Mouse (Mus musculus): ENCODE measurements around the gene Slc9b1. TPM values are rescaled to one million over a fixed set of nuclear protein-coding genes. Genes with fewer than 3 reads are reported as not detected.

The Slc9b1 gene
- 0.22 and 0.45 TPM in 2 replicates for polyA plus RNA-seq (2014; fragmentation: Nextera tagmentation; extraction: Ambion mirVana)

DNA sequence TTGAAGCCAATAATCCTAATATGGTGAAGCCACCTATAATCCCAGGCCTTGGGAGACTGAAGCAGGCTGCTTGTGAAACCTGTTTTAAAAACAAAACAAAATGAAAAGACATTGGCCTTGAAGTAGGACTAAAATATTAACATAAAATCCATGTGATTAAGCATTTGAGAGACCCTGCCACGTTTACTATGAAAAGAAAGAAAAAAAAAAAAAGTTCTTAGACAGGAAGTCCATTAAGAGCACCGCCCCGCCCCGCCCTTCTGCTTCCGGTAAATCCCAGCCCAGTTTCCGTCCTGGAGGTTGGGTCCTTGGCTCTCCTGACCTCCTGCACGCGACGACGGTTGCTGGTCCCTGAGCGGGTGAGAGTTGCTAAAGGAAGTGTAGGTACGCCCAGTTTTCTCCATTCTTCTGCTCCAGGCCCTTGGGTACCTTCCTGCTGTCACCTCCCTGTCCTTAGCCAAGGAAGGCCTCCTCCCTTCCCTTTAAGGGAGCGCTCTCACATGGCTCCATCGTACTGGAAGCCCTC, at the start of gene Slc9b1:
TSS of gene Slc9b1 (plus strand) at position 291 of the 526 bp plus-strand sequence.
- Histone ChIP-seq H3K27ac (ENCODE audit: low read depth) (no peak within 1 kb of the TSS), H3K9ac (ENCODE audit: low read length) (no peak within 1 kb of the TSS), H3K36me3 (ENCODE audit: control insufficient read depth, insufficient read depth, low read length) (no peaks in the 10 kb centered on the region), H3K4me2 (ENCODE audit: low read length) (no peak within 1 kb of the TSS), H3K4me1 (replicated peaks; ENCODE audit: control insufficient read depth, insufficient read depth, low read length) (no peaks in the 10 kb centered on the region), H3K27me3 (replicated peaks; ENCODE audit: control insufficient read depth, insufficient read depth, low read length) (no peaks in the 10 kb centered on the region), H3K9me3 (ENCODE audit: control insufficient read depth, low read length) (no peaks in the 10 kb centered on the region), H3K4me3 (ENCODE audit: low read depth, low read length) (no peak within 1 kb of the TSS)
- DNase-seq (ENCODE audit: low spot score) (no peak), ATAC-seq (replicated peaks; ENCODE audit: low FRiP score, low TSS enrichment, low read depth) (no peak)
- 78% methylated on average over 14 of the region's 14 CpGs for WGBS

DNA sequence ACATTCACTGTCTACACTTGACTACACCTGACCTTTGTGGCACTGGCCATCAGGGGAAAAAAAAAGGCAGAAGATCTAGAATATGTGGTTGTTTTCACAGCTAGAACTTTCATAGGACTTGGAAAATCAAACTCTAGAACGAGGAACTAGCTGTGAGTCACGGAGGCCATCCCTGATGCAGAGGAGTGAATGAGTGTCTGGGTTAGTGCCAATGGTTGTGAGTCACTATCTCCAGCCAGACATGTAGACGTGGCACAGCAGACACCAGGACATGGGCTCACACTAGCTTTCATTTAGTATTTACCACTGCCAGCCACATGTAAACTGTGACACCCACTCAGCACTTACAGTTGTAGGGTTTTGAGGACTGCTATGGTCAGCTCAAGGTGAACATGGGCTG, 49.3 kb upstream of the Slc9b1 start:
- H3K27me3 ChIP-seq (replicated peaks; ENCODE audit: control insufficient read depth, insufficient read depth, low read length) = no peaks in the 10 kb centered on the region
- 75% methylated on average over 3 of the region's 3 CpGs for WGBS
- DNase-seq (ENCODE audit: low spot score) = no peak

DNA sequence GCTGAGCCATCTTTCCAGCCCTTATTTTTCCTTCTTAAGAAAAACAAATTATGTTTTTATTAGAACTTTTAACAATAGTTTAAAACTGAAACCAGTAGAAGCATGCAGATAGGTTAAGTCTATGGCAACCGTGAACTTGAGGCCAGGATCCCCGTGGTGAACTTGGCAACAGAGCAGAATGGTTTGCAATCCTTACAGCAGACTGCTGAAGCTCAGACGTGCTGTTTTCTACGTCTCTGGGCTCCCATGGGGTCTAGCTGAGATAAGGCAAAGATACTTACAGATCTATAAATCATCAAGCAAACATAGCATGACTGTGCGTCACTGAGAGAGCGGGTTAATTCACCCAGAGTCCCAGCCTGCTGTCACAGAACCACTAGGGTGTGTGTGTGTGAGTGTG, 47.7 kb upstream of the Slc9b1 start:
- Histone ChIP-seq H3K27me3 (replicated peaks; ENCODE audit: control insufficient read depth, insufficient read depth, low read length) (no peaks in the 10 kb centered on the region), H3K36me3 (ENCODE audit: control insufficient read depth, insufficient read depth, low read length) (no peaks in the 10 kb centered on the region), H3K9ac (ENCODE audit: low read length) (no peak overlapping the region), H3K4me2 (ENCODE audit: low read length) (no peak overlapping the region), H3K27ac (ENCODE audit: low read depth) (no peak overlapping the region), H3K4me1 (replicated peaks; ENCODE audit: control insufficient read depth, insufficient read depth, low read length) (no peaks in the 10 kb centered on the region), H3K4me3 (ENCODE audit: low read depth, low read length) (no peak overlapping the region), H3K9me3 (ENCODE audit: control insufficient read depth, low read length) (no peaks in the 10 kb centered on the region)
- 55% methylated on average over 6 of the region's 6 CpGs for WGBS
- DNase-seq (ENCODE audit: low spot score) (no peak), ATAC-seq (replicated peaks; ENCODE audit: low FRiP score, low TSS enrichment, low read depth) (no peak)

More for the DNA sequence above, 49.3 kb upstream of the Slc9b1 start:
- no peak for ATAC-seq (replicated peaks; ENCODE audit: low FRiP score, low TSS enrichment, low read depth)
- Histone ChIP-seq H3K27ac (ENCODE audit: low read depth) (no peak overlapping the region), H3K36me3 (ENCODE audit: control insufficient read depth, insufficient read depth, low read length) (no peaks in the 10 kb centered on the region), H3K4me1 (replicated peaks; ENCODE audit: control insufficient read depth, insufficient read depth, low read length) (no peaks in the 10 kb centered on the region), H3K4me2 (ENCODE audit: low read length) (no peak overlapping the region), H3K9ac (ENCODE audit: low read length) (no peak overlapping the region), H3K4me3 (ENCODE audit: low read depth, low read length) (no peak overlapping the region), H3K9me3 (ENCODE audit: control insufficient read depth, low read length) (no peaks in the 10 kb centered on the region)

DNA sequence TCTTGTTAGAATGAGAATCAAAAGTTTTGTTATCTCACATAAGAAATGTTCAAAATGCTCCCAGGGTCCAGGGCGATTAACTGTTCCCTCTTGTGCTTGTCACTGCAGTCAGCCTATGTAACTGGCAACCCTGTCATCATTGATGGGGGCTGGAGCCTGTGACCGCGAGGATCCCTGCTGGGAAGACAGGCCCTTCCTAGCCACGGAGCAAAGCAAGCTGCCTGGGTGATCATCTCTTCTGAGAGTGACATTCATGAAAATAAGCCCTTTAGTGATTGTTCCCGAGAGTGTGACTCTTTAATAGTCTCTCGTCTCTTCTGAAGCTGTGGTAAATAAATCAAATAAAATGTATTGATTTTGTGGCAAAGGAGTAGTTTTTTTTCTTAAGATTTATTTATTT, 43.8 kb upstream of the Slc9b1 start:
- Histone ChIP-seq H3K4me3 (ENCODE audit: low read depth, low read length) (no peak overlapping the region), H3K4me1 (replicated peaks; ENCODE audit: control insufficient read depth, insufficient read depth, low read length) (peaks cover 4% of the 10 kb centered on the region; the same call in 1 of the 2 replicates), H3K27ac (ENCODE audit: low read depth) (no peak overlapping the region), H3K9ac (ENCODE audit: low read length) (no peak overlapping the region), H3K9me3 (ENCODE audit: control insufficient read depth, low read length) (no peaks in the 10 kb centered on the region), H3K4me2 (ENCODE audit: low read length) (no peak overlapping the region), H3K36me3 (ENCODE audit: control insufficient read depth, insufficient read depth, low read length) (no peaks in the 10 kb centered on the region), H3K27me3 (replicated peaks; ENCODE audit: control insufficient read depth, insufficient read depth, low read length) (no peaks in the 10 kb centered on the region)
- WGBS = 44% methylated on average over 6 of the region's 6 CpGs
- no peak for DNase-seq (ENCODE audit: low spot score)
- ATAC-seq (replicated peaks; ENCODE audit: low FRiP score, low TSS enrichment, low read depth) = no peak

DNA sequence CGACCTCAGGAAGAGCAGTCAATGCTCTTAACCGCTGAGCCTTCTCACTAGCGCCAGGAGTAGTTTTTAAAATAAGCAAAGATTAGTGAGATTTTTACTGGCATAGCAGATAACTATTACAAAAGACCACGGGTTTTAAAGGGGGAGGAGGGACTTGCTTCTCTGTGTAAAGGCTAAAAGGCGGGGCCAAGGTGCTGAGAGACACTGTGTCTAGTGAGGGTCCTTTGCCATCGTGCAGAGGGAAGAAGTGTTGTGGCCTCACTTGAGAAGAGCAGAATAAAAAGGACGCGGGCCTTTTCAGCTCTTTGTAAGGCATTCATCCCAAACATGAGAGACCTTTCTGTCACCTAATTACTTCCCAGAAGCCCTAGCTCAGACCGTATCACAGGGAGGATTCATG, 43.3 kb upstream of the Slc9b1 start:
- H3K9me3 ChIP-seq (ENCODE audit: control insufficient read depth, low read length) = no peaks in the 10 kb centered on the region
- no peak overlapping the region for H3K4me2 ChIP-seq (ENCODE audit: low read length)
- H3K4me1 ChIP-seq (replicated peaks; ENCODE audit: control insufficient read depth, insufficient read depth, low read length) = peaks cover 4% of the 10 kb centered on the region; the same call in 1 of the 2 replicates
- H3K27me3 ChIP-seq (replicated peaks; ENCODE audit: control insufficient read depth, insufficient read depth, low read length) = no peaks in the 10 kb centered on the region
- H3K9ac ChIP-seq (ENCODE audit: low read length) = no peak overlapping the region
- H3K36me3 ChIP-seq (ENCODE audit: control insufficient read depth, insufficient read depth, low read length) = no peaks in the 10 kb centered on the region
- H3K27ac ChIP-seq (ENCODE audit: low read depth) = no peak overlapping the region
- ATAC-seq (replicated peaks; ENCODE audit: low FRiP score, low TSS enrichment, low read depth) (no peak), DNase-seq (ENCODE audit: low spot score) (no peak)
- no peak overlapping the region for H3K4me3 ChIP-seq (ENCODE audit: low read depth, low read length)
- WGBS = 31% methylated on average over 9 of the region's 9 CpGs

DNA sequence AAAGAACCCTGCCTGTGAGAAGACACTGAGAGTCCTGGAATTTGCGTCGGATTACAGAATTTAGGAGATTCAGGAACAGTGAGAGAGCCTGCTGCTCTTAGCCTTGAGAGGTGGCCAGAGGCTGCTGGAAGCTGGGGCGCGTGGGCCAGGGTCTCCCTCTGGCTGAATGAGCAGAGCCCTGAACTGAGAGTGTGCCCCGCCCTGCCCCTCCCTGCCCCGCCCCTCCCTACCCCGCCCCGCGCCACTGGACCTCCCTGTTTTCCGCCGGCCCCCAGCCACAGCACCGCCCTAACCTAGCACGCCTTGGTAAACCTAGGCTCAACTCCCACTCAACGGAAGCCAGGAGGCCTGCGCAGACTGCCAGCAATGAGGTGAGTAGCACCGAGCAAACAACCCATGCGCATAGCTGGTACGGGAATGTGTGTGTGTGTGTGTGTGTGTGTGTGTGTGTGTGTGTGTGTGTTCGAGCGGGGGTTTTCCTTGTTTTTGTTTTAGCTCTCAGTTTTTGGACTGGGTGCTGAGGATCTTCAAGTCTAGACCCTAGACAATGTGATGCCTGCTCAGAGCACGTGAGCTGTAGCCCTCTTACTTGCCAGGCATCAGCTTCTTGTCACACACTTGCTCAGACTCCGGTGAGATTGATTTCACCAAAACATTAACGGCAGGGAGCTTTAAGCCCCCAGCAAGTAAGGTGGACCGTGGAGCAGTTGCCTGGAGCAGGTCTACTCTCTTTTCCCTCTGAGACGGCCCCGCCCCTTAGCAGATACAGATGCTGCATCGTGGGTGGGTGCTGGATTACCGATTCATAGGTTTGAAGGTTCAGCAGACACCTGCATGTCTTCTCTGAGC, 40.2 kb upstream of the Slc9b1 start, which contains the start of gene Slc9b2:
TSS of gene Slc9b2 (plus strand) at position 290 of the 849 bp plus-strand sequence.
- DNase-seq (ENCODE audit: low spot score) = peak; percentile 57
- Histone ChIP-seq H3K4me1 (replicated peaks; ENCODE audit: control insufficient read depth, insufficient read depth, low read length) (peaks cover 4% of the 10 kb centered on the region; the same call in 1 of the 2 replicates), H3K36me3 (ENCODE audit: control insufficient read depth, insufficient read depth, low read length) (no peaks in the 10 kb centered on the region), H3K27me3 (replicated peaks; ENCODE audit: control insufficient read depth, insufficient read depth, low read length) (no peaks in the 10 kb centered on the region), H3K4me2 (ENCODE audit: low read length) (peak within 1 kb of the TSS; percentile 57), H3K9me3 (ENCODE audit: control insufficient read depth, low read length) (no peaks in the 10 kb centered on the region), H3K27ac (ENCODE audit: low read depth) (no peak within 1 kb of the TSS), H3K9ac (ENCODE audit: low read length) (peak within 1 kb of the TSS; percentile 8; the same call in 1 of the 2 replicates), H3K4me3 (ENCODE audit: low read depth, low read length) (peak within 1 kb of the TSS; percentile 25)
- peak; percentile 86 for ATAC-seq (replicated peaks; ENCODE audit: low FRiP score, low TSS enrichment, low read depth)
- 9% methylated on average over 27 of the region's 28 CpGs for WGBS

DNA sequence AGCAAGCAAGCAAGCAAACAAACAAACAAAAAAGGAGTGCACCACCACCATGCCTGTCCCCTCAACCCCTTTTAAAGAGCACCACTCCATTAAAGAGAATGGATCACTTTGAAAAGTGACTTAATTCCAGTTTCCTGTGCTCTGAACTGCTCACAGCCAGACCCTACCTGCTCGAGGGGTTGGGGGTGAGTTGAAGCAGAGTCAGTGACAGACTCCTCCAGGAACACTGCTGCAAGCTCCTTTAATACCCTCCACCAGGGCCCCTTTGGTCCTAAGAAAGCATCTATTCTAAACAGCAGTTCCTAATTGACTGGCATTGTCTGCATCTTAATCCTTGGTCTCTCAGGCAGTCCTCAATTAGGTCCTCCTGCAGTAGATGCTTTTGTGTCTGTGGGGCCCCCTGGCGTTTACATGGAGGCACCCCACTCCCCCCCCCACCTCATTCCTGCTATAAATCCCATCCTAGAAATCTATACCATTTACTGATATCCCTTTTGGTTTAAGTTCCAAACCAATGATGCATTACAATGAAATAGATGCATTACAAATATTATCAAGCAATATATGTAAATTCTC, 34.8 kb upstream of the Slc9b1 start:
- ATAC-seq (replicated peaks; ENCODE audit: low FRiP score, low TSS enrichment, low read depth) = no peak
- no peak overlapping the region for H3K4me2 ChIP-seq (ENCODE audit: low read length)
- H3K27me3 ChIP-seq (replicated peaks; ENCODE audit: control insufficient read depth, insufficient read depth, low read length) = no peaks in the 10 kb centered on the region
- no peak overlapping the region for H3K9ac ChIP-seq (ENCODE audit: low read length)
- 32% methylated on average over 2 of the region's 2 CpGs for WGBS
- no peak overlapping the region for H3K27ac ChIP-seq (ENCODE audit: low read depth)
- no peak overlapping the region for H3K4me3 ChIP-seq (ENCODE audit: low read depth, low read length)
- no peaks in the 10 kb centered on the region for H3K9me3 ChIP-seq (ENCODE audit: control insufficient read depth, low read length)
- 0 out of 2 replicates have a peak, but pooled peaks cover under 1% of the 10 kb centered on the region for H3K4me1 ChIP-seq (replicated peaks; ENCODE audit: control insufficient read depth, insufficient read depth, low read length)
- peak; percentile 36 for DNase-seq (ENCODE audit: low spot score)
- H3K36me3 ChIP-seq (ENCODE audit: control insufficient read depth, insufficient read depth, low read length) = no peaks in the 10 kb centered on the region

DNA sequence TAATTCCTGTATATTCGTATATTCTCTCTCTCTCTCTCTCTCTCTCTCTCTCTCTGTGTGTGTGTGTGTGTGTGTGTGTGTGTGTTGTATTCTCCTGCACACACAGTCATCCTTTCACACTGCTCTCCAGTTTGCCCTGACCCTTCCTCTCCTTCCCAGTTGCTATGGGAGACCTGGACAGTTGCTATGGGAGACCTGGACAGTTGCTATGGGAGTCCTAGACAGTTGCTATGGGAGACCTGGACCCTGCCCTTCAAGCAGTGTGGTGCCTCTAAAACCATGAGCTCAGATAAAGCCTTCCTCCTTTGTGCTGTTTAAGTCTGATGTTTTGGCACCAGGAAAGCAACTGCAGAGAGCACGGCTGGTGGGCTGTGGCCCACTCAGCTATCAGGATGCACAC, 34.1 kb upstream of the Slc9b1 start:
- H3K9me3 ChIP-seq (ENCODE audit: control insufficient read depth, low read length) = no peaks in the 10 kb centered on the region
- no peak for ATAC-seq (replicated peaks; ENCODE audit: low FRiP score, low TSS enrichment, low read depth)
- no peaks in the 10 kb centered on the region for H3K27me3 ChIP-seq (replicated peaks; ENCODE audit: control insufficient read depth, insufficient read depth, low read length)
- peak; percentile 46 for DNase-seq (ENCODE audit: low spot score)
- no peaks in the 10 kb centered on the region for H3K4me1 ChIP-seq (replicated peaks; ENCODE audit: control insufficient read depth, insufficient read depth, low read length)
- no peak overlapping the region for H3K4me2 ChIP-seq (ENCODE audit: low read length)
- no peak overlapping the region for H3K9ac ChIP-seq (ENCODE audit: low read length)
- no peaks in the 10 kb centered on the region for H3K36me3 ChIP-seq (ENCODE audit: control insufficient read depth, insufficient read depth, low read length)
- H3K27ac ChIP-seq (ENCODE audit: low read depth) = no peak overlapping the region
- no peak overlapping the region for H3K4me3 ChIP-seq (ENCODE audit: low read depth, low read length)
- WGBS = 83% methylated on average over 2 of the region's 2 CpGs

All from intestine, embryonic 14.5 days (tissue).